Mouse (Mus musculus) lung, postnatal 0 days (tissue): ENCODE measurements around the gene Fxyd5. TPM values are rescaled to one million over a fixed set of nuclear protein-coding genes. Genes with fewer than 3 reads are reported as not detected.

Experiments
- ATAC-seq: fragments of 200-750 bp; cut with Nextera tagmentation; 2 replicates; pipeline ENCODE4 v1.8.0; 2017; ENCODE audit warnings: moderate library complexity
- DNase-seq: peaks from one replicate; pipeline ENCODE4 v3.0.0-alpha.2; 2016; ENCODE audit warnings: low spot score
- H3K27ac ChIP-seq: fragments of 300-500 bp; sonication (generic); 2 replicates; pipeline ENCODE4 v1.5.1; 2014; ENCODE audit warnings: antibody characterized with exemption, mild to moderate bottlenecking, low read length, mixed read lengths
- H3K27me3 ChIP-seq: fragments of 300-500 bp; sonication (generic); replicated peaks from 2 replicates; pipeline ENCODE4 v1.6.1; 2014; ENCODE audit warnings: low read length, mixed read lengths; ENCODE audit not compliant: insufficient read depth
- H3K36me3 ChIP-seq: fragments of 300-500 bp; sonication (generic); 2 replicates; pipeline ENCODE4 v1.6.1; 2014; ENCODE audit warnings: low read length, mixed read lengths; ENCODE audit not compliant: insufficient read depth
- H3K4me1 ChIP-seq: fragments of 300-500 bp; sonication (generic); 2 replicates; pipeline ENCODE4 v1.6.1; 2014; ENCODE audit warnings: antibody characterized with exemption, low read depth, low read length, mixed read lengths; ENCODE audit not compliant: insufficient read depth
- H3K4me2 ChIP-seq: fragments of 300-500 bp; sonication (generic); replicated peaks from 2 replicates; pipeline ENCODE4 v1.6.1; 2014; ENCODE audit warnings: low read depth, mild to moderate bottlenecking, low read length, moderate library complexity, mixed read lengths
- H3K4me3 ChIP-seq: fragments of 300-500 bp; sonication (generic); 2 replicates; pipeline ENCODE4 v1.5.1; 2014; ENCODE audit warnings: low read depth, low read length
- H3K9ac ChIP-seq: fragments of 300-500 bp; sonication (generic); replicated peaks from 2 replicates; pipeline ENCODE4 v1.6.1; 2014; ENCODE audit warnings: low read depth, mild to moderate bottlenecking
- H3K9me3 ChIP-seq: fragments of 300-500 bp; sonication (generic); 2 replicates; pipeline ENCODE4 v1.6.1; 2016; ENCODE audit warnings: low read length, mixed read lengths
- CTCF ChIP-seq: IDR thresholded peaks from 2 replicates; pipeline ENCODE4 v1.5.1; 2016; ENCODE audit warnings: antibody characterized with exemption, mild to moderate bottlenecking
- EP300 ChIP-seq: IDR thresholded peaks from 2 replicates; pipeline ENCODE4 v1.6.1; 2016; ENCODE audit warnings: antibody characterized with exemption, mild to moderate bottlenecking, control low read depth
- WGBS: fragments of 180-500 bp; shearing (Covaris S2); extraction: QIAGEN DNeasy Blood & Tissue Kit; methylation state at CpG from one replicate; pipeline ENCODE4 v1.1.7; 2014; 5-methylcytosine and 5-hydroxymethylcytosine counted together
- polyA plus RNA-seq: library from polyadenylated mRNA; unstranded; fragments of >200 nt; fragmentation: Nextera tagmentation; extraction: Ambion mirVana; gene quantifications from 2 replicates; pipeline ENCODE4 v1.2.1, GENCODE M21; 2015

The Fxyd5 gene
- polyA plus RNA-seq, 1 experiment from 2014 or later, result 206 TPM

- no peaks in the 10 kb centered on the region for H3K4me1 ChIP-seq
- no peaks in the 10 kb centered on the region for H3K9me3 ChIP-seq
- H3K27me3 ChIP-seq, result no peaks in the 10 kb centered on the region
- TF ChIP-seq EP300, result peak; percentile 44; the same call in 1 of the 2 replicates
- TF ChIP-seq CTCF, result peak; percentile 17; the same call in 1 of the 2 replicates
- 2% methylated on average over 27 of the region's 28 CpGs for WGBS
- peak; percentile 94 for ATAC-seq
- H3K9ac ChIP-seq, result peak overlapping the region; percentile 9; the same call in 1 of the 2 replicates
- H3K4me2 ChIP-seq, result peak overlapping the region; percentile 50
- peak overlapping the region; percentile 72 for H3K27ac ChIP-seq
- H3K36me3 ChIP-seq, result no peaks in the 10 kb centered on the region
- DNase-seq, result peak; percentile 77
- peak overlapping the region; percentile 38 for H3K4me3 ChIP-seq
Observed at GRCm38 (mm10) chr7:31041662-31042315, 492 bp downstream of the Fxyd5 start.

- Histone ChIP-seq H3K4me2 (peak overlapping the region; percentile 50), H3K27me3 (no peaks in the 10 kb centered on the region)
Observed at GRCm38 (mm10) chr7:31041023-31041407, 1.3 kb downstream of the Fxyd5 start.

GRCm38 (mm10) chr7:31040281-31041022 is 1.8 kb downstream of the Fxyd5 start:
- DNase-seq, result no peak
- no peak overlapping the region for H3K9ac ChIP-seq
- no peak overlapping the region for H3K27ac ChIP-seq
- 74% methylated on average over 11 of the region's 12 CpGs for WGBS
- no peak for ATAC-seq
- 0 out of 2 replicates have a peak overlapping the region, but pooled peaks have one; percentile 38 for H3K4me3 ChIP-seq
- peak overlapping the region; percentile 50 for H3K4me2 ChIP-seq
- no peaks in the 10 kb centered on the region for H3K27me3 ChIP-seq
- H3K4me1 ChIP-seq, result no peaks in the 10 kb centered on the region
- no peaks in the 10 kb centered on the region for H3K36me3 ChIP-seq
- H3K9me3 ChIP-seq, result no peaks in the 10 kb centered on the region
- TF ChIP-seq CTCF (no peak), EP300 (no peak)

More at GRCm38 (mm10) chr7:31041023-31041407, 1.3 kb downstream of the Fxyd5 start:
- no peak for DNase-seq
- Histone ChIP-seq H3K9me3 (no peaks in the 10 kb centered on the region), H3K4me1 (no peaks in the 10 kb centered on the region), H3K27ac (peak overlapping the region; percentile 72; the same call in 1 of the 2 replicates), H3K9ac (no peak overlapping the region), H3K36me3 (no peaks in the 10 kb centered on the region), H3K4me3 (peak overlapping the region; percentile 38)
- no peak for ATAC-seq
- 23% methylated on average over 8 of the region's 8 CpGs for WGBS
- TF ChIP-seq CTCF (no peak), EP300 (no peak)

- no peak for DNase-seq
- H3K4me2 ChIP-seq, result no peak overlapping the region
- no peak for ATAC-seq
- no peaks in the 10 kb centered on the region for H3K9me3 ChIP-seq
- WGBS, result 78% methylated on average over 4 of the region's 4 CpGs
- H3K9ac ChIP-seq, result no peak overlapping the region
- no peak overlapping the region for H3K4me3 ChIP-seq
- H3K27me3 ChIP-seq, result no peaks in the 10 kb centered on the region
- H3K27ac ChIP-seq, result no peak overlapping the region
- no peaks in the 10 kb centered on the region for H3K36me3 ChIP-seq
- no peaks in the 10 kb centered on the region for H3K4me1 ChIP-seq
- TF ChIP-seq EP300 (no peak), CTCF (no peak)
Observed at GRCm38 (mm10) chr7:31039011-31039410, 3.3 kb downstream of the Fxyd5 start.

- Histone ChIP-seq H3K9ac (no peak overlapping the region), H3K4me3 (no peak overlapping the region), H3K27ac (no peak overlapping the region), H3K27me3 (no peaks in the 10 kb centered on the region), H3K36me3 (no peaks in the 10 kb centered on the region), H3K4me2 (no peak overlapping the region), H3K4me1 (no peaks in the 10 kb centered on the region), H3K9me3 (no peaks in the 10 kb centered on the region)
- no peak for TF ChIP-seq CTCF
- no peak for TF ChIP-seq EP300
- DNase-seq (no peak), ATAC-seq (no peak)
- WGBS, result 55% methylated on average over 2 of the region's 2 CpGs
Observed at GRCm38 (mm10) chr7:31037675-31038074, 4.6 kb downstream of the Fxyd5 start.

- TF ChIP-seq CTCF, result no peak
- no peak overlapping the region for H3K4me2 ChIP-seq
- H3K4me3 ChIP-seq, result no peak overlapping the region
- no peaks in the 10 kb centered on the region for H3K4me1 ChIP-seq
- H3K27ac ChIP-seq, result no peak overlapping the region
- H3K9ac ChIP-seq, result no peak overlapping the region
- WGBS, result 71% methylated on average over 7 of the region's 7 CpGs
- ATAC-seq, result no peak
- no peaks in the 10 kb centered on the region for H3K9me3 ChIP-seq
- H3K27me3 ChIP-seq, result no peaks in the 10 kb centered on the region
- H3K36me3 ChIP-seq, result no peaks in the 10 kb centered on the region
- no peak for DNase-seq
Observed at GRCm38 (mm10) chr7:31036917-31037316, 5.4 kb downstream of the Fxyd5 start.
